Mouse (Mus musculus): Measurements from ENCODE around the gene Tm6sf2.

- TF ChIP-seq CTCF (IDR thresholded peaks at IDR 0.05) (no peak), EP300 (IDR thresholded peaks at IDR 0.05) (no peak)
Measured at GRCm38 (mm10) chr8:70110451-70110850, 37.7 kb downstream of the Tm6sf2 start.

Data from lung, postnatal 0 days (tissue).